In genomic region chr4:130138441-130139213, GRCm38 (mm10) we compare ENCODE assay signal across 7 mouse cellular contexts. TPM values are rescaled to one million over a fixed set of nuclear protein-coding genes. Genes with fewer than 3 reads are reported as not detected.
DNase-seq lines count a peak whose midpoint lies in the region; ATAC-seq and TF ChIP-seq lines count a peak whose summit lies in the region.

No protein-coding gene starts in this region.

- intact Hi-C loops in left cerebral cortex, postnatal 25 days (cut with DNase I): loop anchor here (5.0 kb wide), 1 partner anchor 109 kb away; no protein-coding TSS in a partner anchor

- no peaks in the 10 kb centered on the region for H3K36me3 ChIP-seq in hindbrain, postnatal 0 days (ENCODE audit: insufficient read depth, low read length)

- ATAC-seq in hindbrain, postnatal 0 days: peak; percentile 80

- peak; percentile 77 to 83 for DNase-seq in adrenal gland, adult 18-20 months (ENCODE audit: low spot score in 2 of 2)
- peak; percentile 64 for DNase-seq in cerebellum, postnatal 36 days
- DNase-seq in gastrocnemius, postnatal 10 days: peak; percentile 82
- peak; percentile 88 for DNase-seq in hindbrain, postnatal 0 days (ENCODE audit: low spot score)
- peak; percentile 51 to 59 for DNase-seq in left cerebral cortex, postnatal 25 days (ENCODE audit: low spot score in 2 of 2)
- DNase-seq in mesoderm, embryonic 11.5 days (ENCODE audit: low read depth, low spot score): peak; percentile 87
- peak; percentile 24 for DNase-seq in skeletal muscle tissue, adult 2 months (ENCODE audit: low read depth, low spot score)

- no peak overlapping the region for H3K27ac ChIP-seq in hindbrain, postnatal 0 days

- TF ChIP-seq CTCF in hindbrain, postnatal 0 days (IDR thresholded peaks at IDR 0.05; ENCODE audit: low read depth): peak; percentile 93

- H3K27me3 ChIP-seq in hindbrain, postnatal 0 days (ENCODE audit: insufficient read depth, low read length): 0 out of 2 replicates have a peak, but pooled peaks cover 5% of the 10 kb centered on the region

- H3K9me3 ChIP-seq in hindbrain, postnatal 0 days (ENCODE audit: low read length): no peaks in the 10 kb centered on the region

- 1% methylated on average over 56 of the region's 57 CpGs for WGBS in hindbrain, postnatal 0 days

- peak overlapping the region; percentile 93 for H3K4me2 ChIP-seq in hindbrain, postnatal 0 days (ENCODE audit: low read depth, low read length)

- peak overlapping the region; percentile 46 for H3K4me3 ChIP-seq in hindbrain, postnatal 0 days (ENCODE audit: low read length)

- H3K9ac ChIP-seq in hindbrain, postnatal 0 days (replicated peaks; ENCODE audit: low read length): peak overlapping the region; percentile 54; the same call in 1 of the 2 replicates

- peaks cover 13% of the 10 kb centered on the region for H3K4me1 ChIP-seq in hindbrain, postnatal 0 days (ENCODE audit: insufficient read depth, low read length)

RNA-seq across cellular contexts. Expression of gene Hcrtr1, which starts 0.5 kb away (rescaled TPM):
- total RNA-seq in adrenal gland, adult 18-20 months (2021): under 1 TPM; 0.46 to 0.77 TPM
- not detected for total RNA-seq in gastrocnemius, postnatal 10 days (2021)
- total RNA-seq in hindbrain, postnatal 0 days (2014; rRNA removed): 16.9 and 24.2 TPM in 2 replicates
- 11.3 and 12.1 TPM in 2 replicates for polyA plus RNA-seq in hindbrain, postnatal 0 days (2015; fragmentation: Nextera tagmentation; extraction: Ambion mirVana)
- total RNA-seq in left cerebral cortex, postnatal 25 days (2021): 1 to 10 TPM; 2.2 to 2.7 TPM

RNA-seq across cellular contexts. Expression of gene Pef1, which starts 36.3 kb away (rescaled TPM):
- 10 to 100 TPM; 74.1 to 79.0 TPM for total RNA-seq in adrenal gland, adult 18-20 months (2021)
- total RNA-seq in gastrocnemius, postnatal 10 days (2021): 10 to 100 TPM; 29.3 to 31.7 TPM
- 82.6 and 93.4 TPM in 2 replicates for total RNA-seq in hindbrain, postnatal 0 days (2014; rRNA removed)
- 59.8 and 62.0 TPM in 2 replicates for polyA plus RNA-seq in hindbrain, postnatal 0 days (2015; fragmentation: Nextera tagmentation; extraction: Ambion mirVana)
- total RNA-seq in left cerebral cortex, postnatal 25 days (2021): 10 to 100 TPM; 65.8 to 66.9 TPM

RNA-seq across cellular contexts. Expression of gene Tinagl1, which starts 36.3 kb away (rescaled TPM):
- 100 to 1,000 TPM; 133 to 239 TPM for total RNA-seq in adrenal gland, adult 18-20 months (2021)
- 10 to 100 TPM; 27.7 to 33.1 TPM for total RNA-seq in gastrocnemius, postnatal 10 days (2021)
- total RNA-seq in hindbrain, postnatal 0 days (2014; rRNA removed): 15.1 and 15.5 TPM in 2 replicates
- 7.2 and 7.6 TPM in 2 replicates for polyA plus RNA-seq in hindbrain, postnatal 0 days (2015; fragmentation: Nextera tagmentation; extraction: Ambion mirVana)
- 1 to 10 TPM; 8.0 to 9.2 TPM for total RNA-seq in left cerebral cortex, postnatal 25 days (2021)

Comparison
In these comparisons a context has a peak if more than half of its experiments do, and no peak if none do; other contexts are left out.
1. DNase-seq: peak in every context shown above with its lines; median percentile 88 in hindbrain, postnatal 0 days; 87 in mesoderm, embryonic 11.5 days; 82 in gastrocnemius, postnatal 10 days; 80 in adrenal gland, adult 18-20 months; 64 in cerebellum, postnatal 36 days; 55 in left cerebral cortex, postnatal 25 days; 24 in skeletal muscle tissue, adult 2 months.